17 mouse cellular contexts compared by ENCODE assay signal in genomic region chr2:145971237-145972010, GRCm38 (mm10). TPM values are rescaled to one million over a fixed set of nuclear protein-coding genes. Genes with fewer than 3 reads are reported as not detected.
DNase-seq lines count a peak whose midpoint lies in the region; ATAC-seq and TF ChIP-seq lines count a peak whose summit lies in the region.
"Had no signal": no experiment of that assay in that cellular context is flagged by ENCODE, and none has a peak within 500 bp of the region (broad histone marks: within the 10 kb centered on the region; RNA-seq: fewer than 3 reads in every experiment).

No protein-coding gene starts in this region.

- no peaks in the 10 kb centered on the region; the same call in 1 of the 2 replicates for H3K4me1 ChIP-seq in hindbrain, embryonic 16.5 days (ENCODE audit: control insufficient read depth, insufficient read depth, low read depth, low read length)
- H3K4me1 ChIP-seq in intestine, postnatal 0 days (replicated peaks; ENCODE audit: control insufficient read depth, insufficient read depth, low read length): no peaks in the 10 kb centered on the region
- H3K4me1 ChIP-seq: embryonic facial prominence, embryonic 15.5 days; kidney, embryonic 15.5 days; lung, embryonic 15.5 days had no signal

- no peak overlapping the region for H3K4me3 ChIP-seq in hindbrain, embryonic 16.5 days (ENCODE audit: low read length)
- H3K4me3 ChIP-seq in intestine, postnatal 0 days (ENCODE audit: low read depth, low read length): no peak overlapping the region
- H3K4me3 ChIP-seq: embryonic facial prominence, embryonic 15.5 days; heart, adult 2 months; kidney, embryonic 15.5 days; lung, embryonic 15.5 days had no signal

- WGBS in hindbrain, embryonic 16.5 days: 70% methylated on average over 20 of the region's 20 CpGs
- 93% methylated on average over 20 of the region's 20 CpGs for WGBS in intestine, postnatal 0 days

- ATAC-seq in hindbrain, embryonic 16.5 days: peak; percentile 71
- ATAC-seq in intestine, postnatal 0 days: no peak
- no peak for ATAC-seq in erythroblast, adult 5-6 weeks (replicated peaks; ENCODE audit: low FRiP score, poor library complexity, severe bottlenecking)

- DNase-seq in heart, adult 11 months: peak; percentile 55
- no peak for DNase-seq in heart, postnatal 4 days
- peak; percentile 16 for DNase-seq in right cerebral cortex, postnatal 4 days
- no peak for DNase-seq in right cerebral cortex, postnatal 36 days (ENCODE audit: low spot score in 2 of 2)
- no peak for DNase-seq in urinary bladder, postnatal 36 days (ENCODE audit: low spot score in 2 of 2)
- DNase-seq: adrenal gland, postnatal 36 days; heart, adult 2 months; retina, postnatal 1 day; thymus, postnatal 14 days had no signal

- no peaks in the 10 kb centered on the region for H3K9me3 ChIP-seq in hindbrain, embryonic 16.5 days (ENCODE audit: control insufficient read depth, low read length)
- no peaks in the 10 kb centered on the region for H3K9me3 ChIP-seq in intestine, postnatal 0 days (ENCODE audit: control insufficient read depth)
- H3K9me3 ChIP-seq: embryonic facial prominence, embryonic 15.5 days; kidney, embryonic 15.5 days; lung, embryonic 15.5 days had no signal

- H3K9ac ChIP-seq in hindbrain, embryonic 16.5 days (ENCODE audit: low read depth, low read length): no peak overlapping the region
- H3K9ac ChIP-seq in intestine, postnatal 0 days (ENCODE audit: low read depth, low read length): no peak overlapping the region
- H3K9ac ChIP-seq: embryonic facial prominence, embryonic 15.5 days; kidney, embryonic 15.5 days; lung, embryonic 15.5 days had no signal

- H3K4me2 ChIP-seq in hindbrain, embryonic 16.5 days (ENCODE audit: low read length): no peak overlapping the region
- no peak overlapping the region for H3K4me2 ChIP-seq in intestine, postnatal 0 days (replicated peaks; ENCODE audit: low read depth)
- H3K4me2 ChIP-seq: embryonic facial prominence, embryonic 15.5 days; kidney, embryonic 15.5 days; lung, embryonic 15.5 days had no signal

- no peaks in the 10 kb centered on the region for H3K27me3 ChIP-seq in hindbrain, embryonic 16.5 days (replicated peaks; ENCODE audit: control insufficient read depth, insufficient read depth, low read length)
- no peaks in the 10 kb centered on the region for H3K27me3 ChIP-seq in intestine, postnatal 0 days (replicated peaks; ENCODE audit: control insufficient read depth, insufficient read depth, low read length)
- H3K27me3 ChIP-seq: embryonic facial prominence, embryonic 15.5 days; kidney, embryonic 15.5 days; lung, embryonic 15.5 days had no signal

- TF ChIP-seq CTCF in intestine, postnatal 0 days (IDR thresholded peaks at IDR 0.05; ENCODE audit: low read depth): no peak

- peak overlapping the region; percentile 66 for H3K27ac ChIP-seq in hindbrain, embryonic 16.5 days (ENCODE audit: low read depth, low read length)
- H3K27ac ChIP-seq in intestine, postnatal 0 days (ENCODE audit: low read depth, low read length): no peak overlapping the region
- H3K27ac ChIP-seq: embryonic facial prominence, embryonic 15.5 days; heart, adult 2 months; kidney, embryonic 15.5 days; lung, embryonic 15.5 days had no signal

- no peaks in the 10 kb centered on the region for H3K36me3 ChIP-seq in hindbrain, embryonic 16.5 days (ENCODE audit: control insufficient read depth, insufficient read depth, low read length)
- no peaks in the 10 kb centered on the region for H3K36me3 ChIP-seq in intestine, postnatal 0 days (ENCODE audit: control insufficient read depth, insufficient read depth)
- H3K36me3 ChIP-seq: embryonic facial prominence, embryonic 15.5 days; kidney, embryonic 15.5 days; lung, embryonic 15.5 days had no signal

RNA-seq across cellular contexts. Expression of gene Crnkl1, which starts 36.6 kb away (rescaled TPM):
- total RNA-seq in heart, postnatal 4 days (2021): 10 to 100 TPM; 17.5 to 18.7 TPM
- polyA plus RNA-seq in hindbrain, embryonic 16.5 days (2015; fragmentation: Nextera tagmentation; extraction: Ambion mirVana): 18.3 and 19.1 TPM in 2 replicates
- polyA plus RNA-seq in intestine, postnatal 0 days (2015; fragmentation: Nextera tagmentation; extraction: Ambion mirVana): 12.6 and 14.3 TPM in 2 replicates
- 13.3 and 35.5 TPM in 2 replicates for total RNA-seq in erythroblast, adult 5-6 weeks (2015; ENCODE audit: low replicate concordance)
- 70.3 and 93.8 TPM in 2 replicates for total RNA-seq in erythroblast, adult 5-6 weeks (2017; ENCODE audit: low replicate concordance)

RNA-seq across cellular contexts. Expression of gene Cfap61, which starts 36.8 kb away (rescaled TPM):
- under 1 TPM; 0.41 to 0.79 TPM for total RNA-seq in heart, postnatal 4 days (2021)
- 4.8 and 5.1 TPM in 2 replicates for polyA plus RNA-seq in hindbrain, embryonic 16.5 days (2015; fragmentation: Nextera tagmentation; extraction: Ambion mirVana)
- polyA plus RNA-seq in intestine, postnatal 0 days (2015; fragmentation: Nextera tagmentation; extraction: Ambion mirVana): 0.08 TPM in 1 of 2 replicates, not detected in the other
- total RNA-seq in erythroblast, adult 5-6 weeks (2015; ENCODE audit: low replicate concordance): not detected in 2 replicates
- not detected in 2 replicates for total RNA-seq in erythroblast, adult 5-6 weeks (2017; ENCODE audit: low replicate concordance)
- total RNA-seq: hematopoietic stem cell, adult 5-6 weeks; liver, adult 2 months had no signal
- polyA plus RNA-seq: liver, adult 2 months had no signal

Comparison
In these comparisons a context has a peak if more than half of its experiments do, and no peak if none do; other contexts are left out.
1. DNase-seq: peak in heart, adult 11 months (single experiment) and right cerebral cortex, postnatal 4 days (single experiment); none in heart, postnatal 4 days (single experiment), right cerebral cortex, postnatal 36 days (0 of 2) and urinary bladder, postnatal 36 days (0 of 2).